Mouse (Mus musculus) liver, embryonic 14.5 days (tissue): Measurements from ENCODE around the gene Smyd5.

ENCODE experiments used
- CTCF ChIP-seq: IDR thresholded peaks from 2 replicates; pipeline ENCODE4 v1.5.1; 2016; ENCODE audit warnings: antibody characterized with exemption, low read depth, control low read depth
- EP300 ChIP-seq: IDR thresholded peaks from 2 replicates; pipeline ENCODE4 v1.6.1; 2016; ENCODE audit warnings: antibody characterized with exemption, low read depth

GRCm38 (mm10) chr6:85415829-85416228 lies 16.0 kb upstream of the Smyd5 start:
- TF ChIP-seq CTCF: no peak
- no peak for TF ChIP-seq EP300
